Mouse (Mus musculus) spleen, embryonic (tissue): ENCODE data around the gene Bbox1.

Experiments
- CTCF ChIA-PET: fragments of 350-600 bp; sonication (Branson Sonifier 250); formaldehyde crosslinking; loops from one replicate; lab custom pipeline; 2022; lab: Charles Lee

The Bbox1 gene

DNA sequence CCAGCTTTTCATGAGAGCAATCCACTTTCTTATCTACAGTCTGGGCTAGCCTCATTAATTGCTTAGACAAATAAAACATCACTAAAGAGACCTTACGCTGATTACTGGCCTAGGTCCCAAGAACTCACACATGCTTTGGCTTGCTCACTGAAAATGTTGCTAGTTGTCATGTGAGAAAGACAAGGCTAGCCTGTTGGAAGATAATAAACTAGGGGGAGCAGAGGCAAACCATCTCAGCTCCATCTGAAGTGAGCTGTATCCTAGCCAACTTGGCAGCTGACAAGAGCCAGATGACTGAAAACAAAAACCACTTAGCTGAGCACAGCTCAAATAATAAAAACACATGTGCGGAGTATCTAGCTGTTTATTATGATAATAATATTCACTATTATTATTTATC is 40.2 kb downstream of the Bbox1 start:
- CTCF ChIA-PET: interaction anchor here (0.5 kb wide), 1 partner anchor 340 kb away, joined by 3 read pairs; no protein-coding TSS in a partner anchor

DNA sequence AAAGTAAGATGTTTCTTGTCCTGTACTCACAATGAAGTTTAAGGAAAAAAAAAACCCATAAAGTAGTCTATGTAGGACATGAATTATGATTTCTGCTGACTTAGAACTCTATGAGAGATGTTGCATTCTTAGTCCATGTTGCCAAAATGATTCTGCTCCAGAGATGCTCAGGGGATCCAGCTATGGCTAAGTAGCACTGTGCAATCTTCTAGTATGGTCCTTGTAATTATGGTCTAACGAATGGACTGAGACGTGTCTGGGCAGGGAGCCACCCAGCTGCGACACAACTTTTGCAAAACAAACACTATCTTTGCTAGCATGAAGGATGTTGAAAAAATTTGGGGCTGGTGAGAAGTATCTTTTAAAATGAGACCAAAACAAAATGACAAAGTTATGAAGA is 45.1 kb downstream of the Bbox1 start:
- CTCF ChIA-PET: no interaction called here

DNA sequence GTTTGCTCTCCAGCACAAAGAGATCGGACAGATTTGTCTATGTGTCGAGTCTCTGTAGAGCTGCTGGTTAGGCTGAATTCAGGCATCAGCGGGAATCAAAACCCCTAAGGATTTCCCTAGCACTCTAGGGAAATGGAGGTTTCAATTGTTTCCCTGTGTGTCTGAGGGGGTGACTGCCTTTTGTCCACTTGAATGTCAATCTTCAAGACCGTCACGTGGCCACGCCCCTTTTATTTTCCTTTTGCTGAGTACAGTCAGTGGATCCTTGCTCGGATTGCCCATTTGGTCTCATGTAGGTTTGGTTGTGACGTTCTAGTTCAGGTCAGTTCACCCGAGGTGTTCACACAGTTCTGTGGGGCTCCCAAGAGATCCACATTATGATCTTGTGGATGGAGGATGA is 82.1 kb downstream of the Bbox1 start:
- CTCF ChIA-PET: no interaction called here

DNA sequence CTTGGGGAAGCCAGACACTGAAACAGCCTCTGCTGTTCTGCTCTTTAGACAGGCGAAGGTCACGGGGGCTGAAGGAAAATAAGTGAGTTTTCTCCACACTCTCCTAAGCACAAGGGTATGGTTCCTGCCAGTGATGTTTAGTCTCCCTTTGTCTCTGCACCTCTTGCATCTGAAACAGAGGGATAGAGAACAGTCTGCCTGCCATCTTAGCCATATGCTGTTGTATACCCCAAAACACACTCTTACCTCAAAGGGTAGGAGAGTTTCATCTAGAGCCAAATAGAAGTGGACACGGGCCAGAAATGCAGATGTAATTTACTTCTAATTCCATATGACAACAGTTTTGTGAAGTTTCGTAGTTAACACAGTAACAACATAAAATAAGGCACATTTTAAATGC is 83.6 kb downstream of the Bbox1 start:
- CTCF ChIA-PET: no interaction called here

DNA sequence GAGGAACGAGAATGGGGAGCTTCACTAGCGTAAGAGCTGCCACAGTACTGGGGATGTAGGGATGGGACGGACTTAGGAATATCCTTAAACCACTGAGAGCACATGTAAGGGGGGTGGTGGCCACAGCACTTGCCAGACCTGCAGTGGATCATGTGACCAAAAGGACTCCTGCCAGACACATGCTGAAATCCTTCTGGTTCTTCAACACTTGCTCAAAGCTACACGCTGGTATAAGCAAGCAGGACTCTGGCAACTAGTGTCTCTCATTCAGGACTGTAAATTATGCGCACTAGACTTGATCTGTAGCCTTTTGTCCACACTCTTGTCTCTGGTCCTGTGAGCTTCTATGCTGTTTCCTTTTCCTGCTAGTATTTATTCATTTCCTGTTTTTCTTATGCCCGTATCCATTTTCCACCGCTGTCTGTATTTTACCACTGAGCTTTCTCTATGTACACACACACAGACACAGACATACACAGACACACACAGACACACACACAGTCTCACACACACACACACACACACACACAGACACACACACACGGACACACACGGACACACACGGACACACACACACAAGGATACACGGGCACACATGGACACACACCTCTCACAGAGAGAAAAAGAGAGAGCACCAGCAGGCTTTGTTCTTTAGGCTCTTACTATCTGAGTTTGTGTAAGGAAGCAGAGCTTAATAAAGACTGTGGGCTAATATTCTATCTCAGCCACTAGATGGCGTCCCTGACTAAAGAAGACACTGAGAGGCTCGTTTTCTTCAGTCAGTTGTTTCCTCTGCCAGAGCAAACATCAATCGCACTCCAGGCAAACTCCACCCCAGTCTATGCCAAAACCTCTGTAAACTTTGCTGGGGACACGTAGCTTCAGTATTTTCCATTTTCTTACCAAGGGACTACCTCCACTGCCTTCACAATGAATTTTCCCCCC is 84.9 kb downstream of the Bbox1 start:
- CTCF ChIA-PET: interaction anchor here (0.7 kb wide), 1 partner anchor 10 kb away, joined by 3 read pairs; no protein-coding TSS in a partner anchor

DNA sequence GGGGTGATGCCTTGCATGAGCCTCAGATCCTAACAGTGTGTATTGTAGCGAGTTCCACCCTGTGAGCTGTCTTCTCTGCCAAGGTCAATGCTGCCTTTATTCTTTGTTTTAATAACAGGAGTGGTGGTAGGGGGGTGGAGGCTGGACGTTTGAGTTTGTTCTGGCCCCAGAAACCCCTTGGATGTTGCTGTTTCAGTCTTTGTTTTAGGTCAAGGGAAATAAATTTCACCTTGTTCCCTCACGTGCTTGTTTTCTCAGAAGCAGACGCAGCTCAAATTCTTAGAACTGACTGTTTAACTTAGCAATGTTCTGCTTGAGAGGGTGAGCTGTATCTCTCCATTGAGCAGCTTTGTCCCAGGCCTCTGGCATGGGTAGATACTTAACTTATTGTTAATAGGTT is 87.9 kb downstream of the Bbox1 start:
- CTCF ChIA-PET: no interaction called here

DNA sequence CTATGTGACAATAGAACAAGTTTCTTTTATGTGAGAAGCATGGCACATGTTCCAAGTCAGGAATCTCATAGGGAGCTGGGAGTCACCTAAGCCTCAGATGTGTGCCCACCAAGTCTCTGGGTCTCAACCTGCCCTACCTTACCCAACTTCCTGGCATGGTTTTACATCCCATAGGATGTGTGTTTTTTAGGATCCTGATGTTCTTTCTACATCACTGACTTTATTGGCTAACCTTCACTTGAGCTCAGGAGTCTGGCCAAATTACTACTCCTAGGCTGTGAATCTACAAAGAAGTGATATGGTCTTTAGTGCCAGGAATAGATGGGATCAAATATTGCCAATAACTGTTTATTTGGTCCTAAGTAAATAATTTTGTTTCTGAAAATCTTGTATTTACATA is 88.4 kb downstream of the Bbox1 start:
- CTCF ChIA-PET: no interaction called here

DNA sequence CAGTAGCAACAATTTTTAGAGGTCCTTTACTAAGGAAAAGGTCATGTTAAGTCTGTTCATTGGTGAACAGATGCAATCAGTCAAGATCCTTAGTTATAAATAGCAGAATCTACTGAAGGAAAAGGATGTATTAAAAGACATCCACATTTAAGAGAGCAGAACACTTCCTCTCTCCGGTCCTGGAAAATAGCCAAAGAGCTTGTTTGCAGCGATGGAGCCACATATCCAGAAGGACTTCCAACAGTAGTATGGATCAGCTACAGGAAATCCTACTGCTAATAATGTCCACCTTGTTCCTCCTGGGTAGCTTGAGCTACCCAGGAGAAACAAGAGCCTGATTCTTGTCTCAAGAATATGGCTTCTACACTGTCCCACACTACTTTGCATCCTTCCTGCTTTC is 91.6 kb downstream of the Bbox1 start:
- CTCF ChIA-PET: no interaction called here

DNA sequence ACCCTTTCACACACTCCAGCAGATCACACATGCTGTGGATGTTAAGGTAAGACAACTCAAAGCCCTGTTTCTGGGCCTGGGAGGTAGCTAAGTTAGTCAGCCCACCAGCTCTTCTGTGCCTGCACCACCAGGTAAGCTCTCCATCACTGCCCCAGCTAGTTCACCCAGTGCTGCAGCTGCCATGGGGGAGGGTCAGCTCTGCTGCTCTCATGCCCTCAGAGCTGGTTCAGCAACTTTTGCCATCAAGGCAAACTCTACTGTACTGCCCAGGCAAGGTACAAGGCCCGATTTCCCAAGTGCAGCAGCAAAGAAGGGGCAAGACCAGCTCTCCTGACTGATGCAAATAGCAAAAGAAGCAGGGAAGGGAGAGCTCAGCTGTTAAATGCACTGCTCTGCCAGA is 93.9 kb downstream of the Bbox1 start:
- CTCF ChIA-PET: no interaction called here

DNA sequence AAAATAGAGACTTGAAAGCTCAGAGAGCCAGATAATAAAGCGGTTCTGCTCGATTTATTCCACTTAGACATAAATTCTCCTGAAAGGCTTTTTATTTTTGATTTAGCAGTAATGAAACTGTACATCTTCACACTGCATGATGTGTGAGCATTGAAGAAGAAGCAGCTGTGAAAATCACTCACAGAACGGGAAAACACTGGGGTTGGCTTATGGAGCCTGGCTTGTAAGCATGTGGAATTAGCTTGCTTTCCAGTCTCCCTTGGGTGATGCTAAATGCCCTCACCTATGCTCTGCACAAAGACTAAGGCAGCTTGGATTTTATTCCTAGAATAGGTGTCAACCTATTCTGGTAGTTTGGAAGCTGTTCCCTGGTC is 98.7 kb downstream of the Bbox1 start:
- CTCF ChIA-PET: no interaction called here

DNA sequence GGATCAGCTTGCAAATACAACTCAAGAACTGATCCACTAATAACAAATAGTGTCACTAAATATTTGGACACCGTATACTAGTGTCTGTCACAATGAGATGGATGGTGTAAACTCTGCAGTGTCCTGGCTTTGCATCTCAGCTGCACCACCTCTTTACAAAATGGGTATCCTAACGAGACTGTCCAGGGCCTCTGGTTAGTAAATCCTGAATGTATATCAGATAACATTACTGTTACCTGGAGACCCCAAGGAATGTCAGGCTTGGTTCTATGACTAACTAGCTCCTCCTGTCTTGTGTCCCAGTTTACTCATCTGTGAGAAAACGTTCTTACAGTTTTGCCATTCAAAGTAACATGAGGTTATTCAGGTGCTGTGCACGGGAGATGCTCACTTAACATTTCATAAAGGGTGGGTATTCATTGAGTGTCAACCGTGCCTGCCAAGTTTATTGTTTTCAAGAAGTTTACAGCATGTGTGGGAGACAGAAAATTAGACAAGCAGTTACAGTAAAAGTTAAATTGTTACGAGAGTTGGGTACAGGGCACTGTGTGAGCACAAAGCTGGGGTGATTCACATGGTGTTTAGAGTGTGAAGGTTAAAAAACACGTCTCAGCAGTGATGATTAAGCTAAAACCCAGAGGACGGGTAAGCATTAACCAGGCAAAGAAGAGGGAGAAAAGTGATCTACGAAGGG is 99.2 kb downstream of the Bbox1 start:
- CTCF ChIA-PET: no interaction called here

DNA sequence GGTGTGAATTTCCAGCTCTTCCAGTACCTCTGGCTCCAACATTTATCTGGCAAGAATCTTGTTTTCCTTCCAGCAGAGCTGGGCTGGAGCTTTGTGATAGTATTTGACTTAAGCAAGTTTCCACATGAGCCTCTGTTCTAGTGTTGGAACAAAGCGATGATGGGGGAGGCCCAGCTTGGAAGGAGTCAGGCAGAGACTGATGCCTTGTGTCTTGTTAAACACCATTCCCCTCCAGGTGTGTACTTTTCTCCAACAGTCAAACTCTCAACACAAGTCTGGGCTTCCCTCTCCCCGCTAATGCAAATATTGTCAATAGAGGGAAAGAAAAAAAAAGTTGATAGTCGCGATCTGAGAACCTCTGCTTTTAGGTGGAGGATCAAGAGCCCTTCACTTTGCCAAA is 100.1 kb downstream of the Bbox1 start:
- CTCF ChIA-PET: no interaction called here
